Mouse (Mus musculus): ENCODE results near the gene Hyou1. TPM values are rescaled to one million over a fixed set of nuclear protein-coding genes. Genes with fewer than 3 reads are reported as not detected.

The Hyou1 gene
- polyA plus RNA-seq, 1 experiment from 2014 or later: 14.3 TPM

DNA sequence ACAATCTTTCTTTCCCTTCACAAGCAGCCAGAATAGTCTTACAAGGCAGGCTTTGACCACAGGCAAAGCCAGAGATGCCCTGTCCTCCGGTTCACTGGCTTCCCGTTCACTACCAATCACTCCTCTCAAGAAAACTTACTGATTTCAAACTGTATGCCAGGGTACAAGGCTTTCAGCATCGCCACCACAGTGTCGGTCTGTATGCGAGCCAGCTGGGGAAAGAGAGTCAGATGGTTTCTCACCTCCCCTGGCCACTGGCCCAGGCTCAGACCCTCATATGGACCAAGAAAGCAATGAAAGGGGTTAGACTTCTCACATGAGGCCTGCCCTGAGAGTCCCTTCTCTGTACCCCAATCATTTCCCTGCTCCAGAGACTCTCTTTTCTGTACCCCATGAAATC lies 37.8 kb upstream of the Hyou1 start:
- Histone ChIP-seq H3K9me3 (replicated peaks) (no peaks in the 10 kb centered on the region), H3K9ac (peak overlapping the region; percentile 29; the same call in 1 of the 2 replicates), H3K36me3 (peaks cover 35% of the 10 kb centered on the region), H3K4me3 (no peak overlapping the region), H3K4me2 (no peak overlapping the region), H3K4me1 (replicated peaks) (peaks cover 36% of the 10 kb centered on the region), H3K27ac (no peak overlapping the region), H3K27me3 (no peaks in the 10 kb centered on the region)
- 88% methylated on average over 5 of the region's 5 CpGs for WGBS
- ATAC-seq (replicated peaks; ENCODE audit: insufficient number of reproducible peaks, insufficient read depth, low FRiP score, low read depth): no peak

DNA sequence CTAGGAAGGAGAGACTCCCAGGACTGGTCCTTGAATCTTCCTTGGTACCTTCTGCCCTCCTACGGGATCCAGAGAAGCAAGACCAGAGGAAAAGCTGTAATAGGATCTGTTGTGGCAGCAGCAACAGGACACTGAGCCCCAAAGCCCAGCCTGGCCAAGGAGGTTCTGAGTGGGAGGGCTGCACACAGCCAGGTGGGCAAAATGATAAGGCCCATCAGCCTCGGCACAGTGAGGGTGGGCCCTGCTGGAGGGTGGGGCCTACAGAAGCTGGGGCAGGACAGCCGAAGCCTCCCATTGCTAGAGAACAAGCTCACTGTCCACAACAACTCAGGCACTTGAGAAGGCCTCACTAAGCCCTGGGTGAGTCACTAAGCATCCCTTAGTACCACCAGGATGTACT lies 37.1 kb upstream of the Hyou1 start:
- peak overlapping the region; percentile 76 for H3K4me2 ChIP-seq
- peak overlapping the region; percentile 100; the same call in 1 of the 2 replicates for H3K27ac ChIP-seq
- H3K9me3 ChIP-seq (replicated peaks): no peaks in the 10 kb centered on the region
- no peaks in the 10 kb centered on the region for H3K27me3 ChIP-seq
- H3K9ac ChIP-seq: peak overlapping the region; percentile 29; the same call in 1 of the 2 replicates
- 54% methylated on average over 3 of the region's 3 CpGs for WGBS
- ATAC-seq (replicated peaks; ENCODE audit: insufficient number of reproducible peaks, insufficient read depth, low FRiP score, low read depth): no peak
- H3K4me1 ChIP-seq (replicated peaks): peaks cover 29% of the 10 kb centered on the region
- no peak overlapping the region; the same call in 1 of the 2 replicates for H3K4me3 ChIP-seq
- H3K36me3 ChIP-seq: peaks cover 29% of the 10 kb centered on the region

DNA sequence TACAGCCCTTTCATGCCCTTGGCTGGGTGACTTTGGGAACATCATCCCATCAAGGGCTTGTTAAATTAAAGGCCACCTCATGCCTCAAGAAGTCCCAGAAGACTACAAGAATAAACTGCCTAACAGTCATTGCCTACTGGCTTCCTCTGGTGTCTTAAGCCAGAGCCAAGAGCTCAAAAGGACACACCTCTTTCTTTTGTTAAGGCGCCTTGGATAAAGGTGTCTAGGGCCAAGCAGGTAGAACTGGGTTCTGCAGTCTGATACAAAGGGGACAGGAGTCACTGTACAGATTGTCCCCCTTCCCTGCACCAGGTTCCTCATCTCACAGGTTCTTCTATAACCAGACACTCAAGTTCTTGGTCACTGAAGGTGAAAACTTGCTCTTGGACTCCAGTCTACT lies 36.7 kb upstream of the Hyou1 start:
- H3K27ac ChIP-seq: peak overlapping the region; percentile 100
- no peak for ATAC-seq (replicated peaks; ENCODE audit: insufficient number of reproducible peaks, insufficient read depth, low FRiP score, low read depth)
- no peaks in the 10 kb centered on the region for H3K9me3 ChIP-seq (replicated peaks)
- peak overlapping the region; percentile 85 for H3K4me3 ChIP-seq
- 79% methylated on average over 1 of the region's 1 CpGs for WGBS
- H3K36me3 ChIP-seq: peaks cover 29% of the 10 kb centered on the region
- no peak overlapping the region for H3K9ac ChIP-seq
- no peaks in the 10 kb centered on the region for H3K27me3 ChIP-seq
- peaks cover 25% of the 10 kb centered on the region for H3K4me1 ChIP-seq (replicated peaks)
- peak overlapping the region; percentile 76 for H3K4me2 ChIP-seq

DNA sequence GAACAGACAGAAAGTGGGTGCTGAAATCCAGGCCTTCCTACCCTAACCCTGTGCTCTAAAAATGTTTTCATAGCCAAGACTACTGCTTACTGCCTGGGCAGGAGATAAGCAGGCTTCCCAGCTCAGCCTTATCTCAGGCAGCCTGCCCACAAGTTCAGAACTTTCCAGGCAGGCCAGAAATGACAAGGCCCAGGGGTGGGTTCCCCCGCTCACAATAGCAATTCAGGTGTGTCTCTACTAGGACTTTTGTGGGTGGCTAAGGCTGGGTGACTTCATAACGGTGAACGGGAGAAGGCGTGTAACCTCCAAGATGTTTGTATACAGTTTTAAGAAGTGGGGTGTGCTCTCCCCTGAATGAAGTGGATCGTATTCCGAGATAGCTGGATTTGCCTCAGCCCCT lies 36.0 kb upstream of the Hyou1 start:
- WGBS: 3% methylated on average over 6 of the region's 6 CpGs
- peak overlapping the region; percentile 76 for H3K4me2 ChIP-seq
- peaks cover 21% of the 10 kb centered on the region for H3K4me1 ChIP-seq (replicated peaks)
- H3K9me3 ChIP-seq (replicated peaks): no peaks in the 10 kb centered on the region
- peak overlapping the region; percentile 91 for H3K9ac ChIP-seq
- H3K4me3 ChIP-seq: peak overlapping the region; percentile 85
- H3K36me3 ChIP-seq: peaks cover 33% of the 10 kb centered on the region
- peak; percentile 51 for ATAC-seq (replicated peaks; ENCODE audit: insufficient number of reproducible peaks, insufficient read depth, low FRiP score, low read depth)
- H3K27me3 ChIP-seq: no peaks in the 10 kb centered on the region
- H3K27ac ChIP-seq: peak overlapping the region; percentile 100

DNA sequence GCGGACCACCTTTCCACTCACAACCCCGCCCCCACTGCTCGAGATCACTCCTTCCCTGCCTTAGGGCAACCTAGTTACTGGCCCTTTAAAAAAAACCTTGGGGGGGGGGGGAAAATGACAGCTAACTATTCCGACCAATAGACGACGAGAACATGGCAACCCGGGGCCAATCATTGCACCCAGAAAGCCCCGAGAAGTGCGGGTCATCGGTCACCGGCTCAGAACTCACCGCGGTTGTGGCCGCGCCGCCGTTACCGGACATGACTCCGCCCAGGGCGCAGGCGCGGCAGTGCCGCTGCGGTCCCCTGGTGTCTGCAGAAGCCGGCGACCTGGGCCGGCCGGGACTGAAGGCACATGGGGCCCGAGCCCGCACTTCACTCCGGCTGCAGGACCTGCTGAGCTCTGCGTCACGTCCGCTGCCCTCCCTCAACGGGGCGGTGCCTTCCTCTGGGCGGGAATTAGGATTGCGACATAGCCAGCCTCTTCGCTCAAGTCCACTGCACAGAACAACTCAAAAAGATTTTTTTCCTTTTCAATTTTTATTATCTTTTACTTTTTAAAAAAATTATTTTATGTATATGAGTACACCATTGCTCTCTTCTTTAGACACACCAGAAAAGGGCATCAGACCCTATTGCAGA lies 35.4 kb upstream of the Hyou1 start, which contains the start of gene Hmbs:
Gene Hmbs (minus strand): TSS at position 448 of the 641 bp plus-strand sequence.
- Histone ChIP-seq H3K9me3 (replicated peaks) (no peaks in the 10 kb centered on the region), H3K4me1 (replicated peaks) (peaks cover 21% of the 10 kb centered on the region), H3K27ac (peak within 1 kb of the TSS; percentile 100), H3K4me3 (peak within 1 kb of the TSS; percentile 85), H3K4me2 (peak within 1 kb of the TSS; percentile 76), H3K27me3 (no peaks in the 10 kb centered on the region), H3K36me3 (peaks cover 35% of the 10 kb centered on the region), H3K9ac (peak within 1 kb of the TSS; percentile 91)
- ATAC-seq (replicated peaks; ENCODE audit: insufficient number of reproducible peaks, insufficient read depth, low FRiP score, low read depth): peak; percentile 91
- WGBS: under 1% methylated on average over 39 of the region's 39 CpGs

DNA sequence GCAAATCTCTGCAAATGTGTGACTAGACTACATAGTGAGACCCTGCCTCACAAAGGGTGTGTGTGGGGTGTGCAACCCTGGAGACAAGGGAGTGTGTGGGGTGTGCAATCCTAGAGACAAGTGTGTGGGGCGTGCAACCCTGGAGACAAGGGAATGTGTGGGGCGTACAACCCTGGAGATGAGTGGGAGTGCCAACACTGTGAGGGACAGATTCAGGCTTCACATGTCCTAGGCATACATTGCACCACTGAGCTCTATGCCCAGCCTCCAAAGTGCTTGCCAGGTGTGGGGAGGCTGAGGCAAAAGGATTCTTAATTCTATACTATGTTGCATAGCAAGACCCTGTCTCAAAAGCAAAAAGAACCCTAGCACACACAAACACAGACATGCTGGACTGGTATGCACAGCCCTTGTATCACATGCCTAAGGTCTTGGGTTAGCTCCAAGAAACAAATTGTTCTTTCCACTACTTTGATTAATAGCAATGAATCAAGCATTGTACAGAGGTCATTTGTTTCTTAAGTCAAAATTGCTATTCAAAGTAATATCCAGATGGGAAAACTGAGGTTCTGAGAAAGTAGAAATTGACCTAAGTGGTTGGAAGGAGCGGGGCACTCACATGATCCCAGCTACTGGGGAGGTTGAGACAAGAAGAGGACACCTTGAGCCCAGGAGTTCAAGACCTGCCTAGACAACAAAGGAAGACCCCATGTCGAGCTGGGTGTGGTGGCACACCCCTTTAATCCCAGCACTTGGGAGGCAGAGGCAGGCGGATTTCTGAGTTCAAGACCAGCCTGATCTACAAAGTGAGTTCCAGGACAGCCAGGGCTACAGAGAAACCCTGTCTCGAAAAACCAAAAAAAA lies 33.5 kb upstream of the Hyou1 start:
- peaks cover 38% of the 10 kb centered on the region for H3K36me3 ChIP-seq
- H3K27ac ChIP-seq: no peak overlapping the region
- no peak for ATAC-seq (replicated peaks; ENCODE audit: insufficient number of reproducible peaks, insufficient read depth, low FRiP score, low read depth)
- H3K4me1 ChIP-seq (replicated peaks): peaks cover 21% of the 10 kb centered on the region
- 84% methylated on average over 6 of the region's 6 CpGs for WGBS
- no peaks in the 10 kb centered on the region for H3K27me3 ChIP-seq
- no peak overlapping the region for H3K4me3 ChIP-seq
- no peaks in the 10 kb centered on the region for H3K9me3 ChIP-seq (replicated peaks)
- no peak overlapping the region for H3K9ac ChIP-seq
- H3K4me2 ChIP-seq: no peak overlapping the region

DNA sequence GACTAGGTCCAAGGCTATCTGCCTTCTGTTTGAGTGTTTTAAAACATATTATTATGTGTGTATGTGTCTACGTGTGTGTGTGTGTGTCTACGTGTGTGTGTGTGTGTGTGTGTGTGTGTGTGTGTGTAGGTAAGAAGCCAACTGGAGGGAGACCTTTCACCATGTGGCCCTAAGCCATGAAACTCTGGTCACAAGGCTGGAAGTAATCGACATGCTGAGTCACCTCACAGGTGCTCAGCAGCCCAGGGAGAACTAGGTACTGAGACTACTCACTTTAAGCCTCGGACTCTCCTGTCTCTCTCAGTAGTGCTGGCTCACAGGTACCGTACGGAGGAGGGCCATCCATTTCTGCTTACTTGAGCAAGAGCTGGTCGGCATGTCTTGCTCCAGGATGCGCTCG lies 32.1 kb upstream of the Hyou1 start:
- H3K27me3 ChIP-seq: no peaks in the 10 kb centered on the region
- no peak overlapping the region for H3K9ac ChIP-seq
- 92% methylated on average over 9 of the region's 9 CpGs for WGBS
- no peak overlapping the region for H3K27ac ChIP-seq
- H3K4me3 ChIP-seq: no peak overlapping the region
- ATAC-seq (replicated peaks; ENCODE audit: insufficient number of reproducible peaks, insufficient read depth, low FRiP score, low read depth): no peak
- peaks cover 45% of the 10 kb centered on the region for H3K36me3 ChIP-seq
- H3K9me3 ChIP-seq (replicated peaks): no peaks in the 10 kb centered on the region
- peaks cover 16% of the 10 kb centered on the region for H3K4me1 ChIP-seq (replicated peaks)
- H3K4me2 ChIP-seq: no peak overlapping the region

DNA sequence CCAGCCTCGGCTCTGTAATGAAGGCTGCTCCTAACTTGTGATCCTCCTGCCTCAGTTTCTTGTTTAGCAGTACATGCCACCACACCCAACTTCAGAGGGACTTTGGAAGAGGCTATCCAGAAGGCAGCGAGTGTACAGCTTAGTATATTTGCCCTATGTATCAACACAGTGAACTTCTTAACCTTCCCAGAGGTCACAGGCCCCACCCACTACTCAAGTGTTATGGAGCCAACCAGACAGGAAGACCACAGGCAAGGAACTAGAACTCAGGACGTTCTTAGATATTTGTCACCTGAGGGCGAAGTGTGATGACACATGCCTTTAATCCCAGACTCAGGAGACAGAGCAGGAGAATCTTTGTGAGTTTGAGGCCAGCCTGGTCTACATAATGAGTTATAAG lies 31.7 kb upstream of the Hyou1 start:
- Histone ChIP-seq H3K4me2 (no peak overlapping the region), H3K36me3 (peaks cover 50% of the 10 kb centered on the region), H3K27ac (no peak overlapping the region), H3K4me3 (no peak overlapping the region), H3K9me3 (replicated peaks) (no peaks in the 10 kb centered on the region), H3K4me1 (replicated peaks) (peaks cover 11% of the 10 kb centered on the region), H3K9ac (no peak overlapping the region), H3K27me3 (no peaks in the 10 kb centered on the region)
- no peak for ATAC-seq (replicated peaks; ENCODE audit: insufficient number of reproducible peaks, insufficient read depth, low FRiP score, low read depth)
- 83% methylated on average over 4 of the region's 4 CpGs for WGBS

DNA sequence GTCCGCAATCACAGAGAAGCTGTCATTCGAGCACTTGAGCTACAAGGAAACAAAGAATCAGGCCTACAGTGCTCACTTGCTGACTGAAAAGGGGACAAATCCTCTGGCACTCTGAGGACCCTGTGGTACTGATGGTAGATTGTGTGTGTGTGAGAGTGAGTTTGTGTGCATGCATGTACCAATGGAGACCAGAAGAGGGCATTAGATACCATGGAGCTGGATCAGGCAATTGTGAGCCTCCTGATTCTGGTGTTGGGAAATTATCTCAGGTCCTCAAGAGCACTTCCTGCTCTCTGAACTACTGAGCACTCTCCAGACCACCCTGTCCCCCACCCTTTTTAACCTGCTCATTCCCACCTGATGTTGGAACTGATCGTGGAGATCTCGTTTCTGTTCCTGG lies 30.7 kb upstream of the Hyou1 start:
- Histone ChIP-seq H3K27me3 (no peaks in the 10 kb centered on the region), H3K4me2 (no peak overlapping the region), H3K27ac (no peak overlapping the region), H3K36me3 (peaks cover 58% of the 10 kb centered on the region), H3K4me1 (replicated peaks) (peaks cover 3% of the 10 kb centered on the region), H3K9me3 (replicated peaks) (no peaks in the 10 kb centered on the region), H3K9ac (no peak overlapping the region), H3K4me3 (no peak overlapping the region)
- 95% methylated on average over 4 of the region's 4 CpGs for WGBS
- ATAC-seq (replicated peaks; ENCODE audit: insufficient number of reproducible peaks, insufficient read depth, low FRiP score, low read depth): no peak

DNA sequence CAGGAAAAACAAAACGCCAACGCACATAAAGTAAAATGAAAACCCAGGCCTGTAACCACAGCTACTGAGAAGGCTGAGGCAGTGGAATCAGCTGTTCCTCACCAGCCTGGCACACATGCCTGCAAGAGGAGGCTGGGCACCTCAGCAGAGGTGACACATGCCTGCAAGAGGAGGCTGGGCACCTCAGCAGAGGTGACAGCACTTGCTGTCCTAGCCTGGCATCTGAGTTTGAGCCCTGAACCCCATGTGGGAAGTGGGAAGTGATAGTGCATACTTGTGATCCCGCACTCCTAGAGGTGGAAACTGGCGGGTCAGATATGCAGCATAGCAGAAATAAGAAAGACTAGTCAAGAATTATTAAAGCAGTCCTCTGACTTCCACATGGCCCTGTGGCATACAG lies 27.9 kb upstream of the Hyou1 start:
- H3K27ac ChIP-seq: no peak overlapping the region
- H3K9me3 ChIP-seq (replicated peaks): no peaks in the 10 kb centered on the region
- no peak overlapping the region for H3K4me2 ChIP-seq
- no peaks in the 10 kb centered on the region for H3K4me1 ChIP-seq (replicated peaks)
- ATAC-seq (replicated peaks; ENCODE audit: insufficient number of reproducible peaks, insufficient read depth, low FRiP score, low read depth): no peak
- peaks cover 86% of the 10 kb centered on the region for H3K36me3 ChIP-seq
- no peak overlapping the region for H3K4me3 ChIP-seq
- 91% methylated on average over 4 of the region's 4 CpGs for WGBS
- H3K27me3 ChIP-seq: no peaks in the 10 kb centered on the region
- no peak overlapping the region for H3K9ac ChIP-seq

DNA sequence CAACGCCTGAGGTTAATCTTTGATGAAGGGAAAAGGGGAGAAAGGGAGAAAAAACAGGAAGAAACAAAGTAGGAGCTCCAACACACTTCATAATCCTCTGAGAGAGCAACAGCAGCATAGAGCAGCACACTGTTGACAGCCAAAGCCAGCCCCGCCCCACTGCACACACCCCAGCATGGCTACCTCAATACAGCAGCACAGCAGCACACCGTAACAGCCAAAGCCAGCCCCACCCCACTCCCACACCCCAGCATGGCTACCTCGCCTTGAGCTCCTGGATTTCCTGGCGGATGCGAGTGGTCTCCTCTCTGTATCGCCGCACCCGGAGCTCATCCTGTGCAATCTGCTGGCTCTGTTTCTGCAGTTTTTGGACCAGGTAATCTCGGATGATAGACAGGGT lies 27.0 kb upstream of the Hyou1 start:
- no peak for ATAC-seq (replicated peaks; ENCODE audit: insufficient number of reproducible peaks, insufficient read depth, low FRiP score, low read depth)

More for the DNA sequence above, 27.0 kb upstream of the Hyou1 start:
- no peaks in the 10 kb centered on the region for H3K27me3 ChIP-seq
- H3K4me3 ChIP-seq: no peak overlapping the region
- peaks cover 91% of the 10 kb centered on the region for H3K36me3 ChIP-seq
- no peak overlapping the region for H3K27ac ChIP-seq
- H3K4me1 ChIP-seq (replicated peaks): no peaks in the 10 kb centered on the region
- H3K9me3 ChIP-seq (replicated peaks): no peaks in the 10 kb centered on the region
- no peak overlapping the region for H3K4me2 ChIP-seq
- WGBS: 89% methylated on average over 10 of the region's 10 CpGs
- no peak overlapping the region for H3K9ac ChIP-seq

All from heart, embryonic 15.5 days (tissue).